Mouse (Mus musculus): ENCODE results near the gene Izumo1. TPM values are rescaled to one million over a fixed set of nuclear protein-coding genes. Genes with fewer than 3 reads are reported as not detected.
"Not testable (repeated sequence)": the region's sequence is repeated elsewhere in the genome, so short reads cannot be mapped to it uniquely, and the experiment has no call there.

Gene Izumo1
- polyA plus RNA-seq, 1 experiment, result 0.75 TPM

GRCm38 (mm10) chr7:45660746-45661478 is 39.3 kb downstream of the Izumo1 start:
- TF ChIP-seq CTCF (IDR thresholded peaks at IDR 0.05; ENCODE audit: borderline replicate concordance, control insufficient read depth, extremely low read depth, insufficient read depth, low read length, poor library complexity), result no peak
- TF ChIP-seq POLR2A (IDR thresholded peaks at IDR 0.05; ENCODE audit: control insufficient read depth, extremely low read depth, insufficient read depth, low read length, poor library complexity), result no peak
- no peak overlapping the region for H3K27ac ChIP-seq (ENCODE audit: control insufficient read depth, insufficient read depth, low read length)
- H3K36me3 ChIP-seq (ENCODE audit: control insufficient read depth, insufficient read depth, low read length), result no peaks in the 10 kb centered on the region
- no peaks in the 10 kb centered on the region for H3K27me3 ChIP-seq (ENCODE audit: control insufficient read depth, insufficient read depth, low read length)
- 65% methylated on average over 11 of the region's 11 CpGs for WGBS
- H3K4me3 ChIP-seq (ENCODE audit: control insufficient read depth, insufficient read depth, low read length), result no peak overlapping the region
- no peak for DNase-seq
- H3K4me1 ChIP-seq (replicated peaks; ENCODE audit: control insufficient read depth, insufficient read depth, low read length), result no peaks in the 10 kb centered on the region

GRCm38 (mm10) chr7:45661702-45662101 is 40.1 kb downstream of the Izumo1 start:
- WGBS, result 94% methylated on average over 6 of the region's 6 CpGs
- not testable (repeated sequence) for H3K4me3 ChIP-seq (ENCODE audit: control insufficient read depth, insufficient read depth, low read length); H3K27me3 ChIP-seq (ENCODE audit: control insufficient read depth, insufficient read depth, low read length); H3K36me3 ChIP-seq (ENCODE audit: control insufficient read depth, insufficient read depth, low read length); H3K4me1 ChIP-seq (replicated peaks; ENCODE audit: control insufficient read depth, insufficient read depth, low read length); DNase-seq; H3K27ac ChIP-seq (ENCODE audit: control insufficient read depth, insufficient read depth, low read length)

- Histone ChIP-seq H3K27me3 (ENCODE audit: control insufficient read depth, insufficient read depth, low read length) (no peaks in the 10 kb centered on the region), H3K4me1 (replicated peaks; ENCODE audit: control insufficient read depth, insufficient read depth, low read length) (no peaks in the 10 kb centered on the region), H3K4me3 (ENCODE audit: control insufficient read depth, insufficient read depth, low read length) (no peak overlapping the region), H3K27ac (ENCODE audit: control insufficient read depth, insufficient read depth, low read length) (no peak overlapping the region), H3K36me3 (ENCODE audit: control insufficient read depth, insufficient read depth, low read length) (no peaks in the 10 kb centered on the region)
- DNase-seq, result no peak
- WGBS, result 78% methylated on average over 13 of the region's 13 CpGs
- TF ChIP-seq POLR2A (IDR thresholded peaks at IDR 0.05; ENCODE audit: control insufficient read depth, extremely low read depth, insufficient read depth, low read length, poor library complexity), result no peak
These were observed 43.9 kb downstream of the Izumo1 start for GRCm38 (mm10) chr7:45665303-45666138.

GRCm38 (mm10) chr7:45666161-45666560 is 44.5 kb downstream of the Izumo1 start, which contains the start of gene Fut2:
Gene Fut2 (minus strand): TSS chr7:45666394.
- H3K27me3 ChIP-seq (ENCODE audit: control insufficient read depth, insufficient read depth, low read length), result no peaks in the 10 kb centered on the region
- DNase-seq, result no peak
- TF ChIP-seq CTCF (IDR thresholded peaks at IDR 0.05; ENCODE audit: borderline replicate concordance, control insufficient read depth, extremely low read depth, insufficient read depth, low read length, poor library complexity) (no peak), POLR2A (IDR thresholded peaks at IDR 0.05; ENCODE audit: control insufficient read depth, extremely low read depth, insufficient read depth, low read length, poor library complexity) (no peak)
- no peaks in the 10 kb centered on the region for H3K36me3 ChIP-seq (ENCODE audit: control insufficient read depth, insufficient read depth, low read length)
- H3K4me3 ChIP-seq (ENCODE audit: control insufficient read depth, insufficient read depth, low read length), result no peak within 1 kb of the TSS
- no peak within 1 kb of the TSS for H3K27ac ChIP-seq (ENCODE audit: control insufficient read depth, insufficient read depth, low read length)
- 83% methylated on average over 7 of the region's 7 CpGs for WGBS
- no peaks in the 10 kb centered on the region for H3K4me1 ChIP-seq (replicated peaks; ENCODE audit: control insufficient read depth, insufficient read depth, low read length)

GRCm38 (mm10) chr7:45667761-45668160 is 46.1 kb downstream of the Izumo1 start:
- Histone ChIP-seq H3K36me3 (ENCODE audit: control insufficient read depth, insufficient read depth, low read length) (no peaks in the 10 kb centered on the region), H3K4me3 (ENCODE audit: control insufficient read depth, insufficient read depth, low read length) (no peak overlapping the region), H3K4me1 (replicated peaks; ENCODE audit: control insufficient read depth, insufficient read depth, low read length) (no peaks in the 10 kb centered on the region), H3K27me3 (ENCODE audit: control insufficient read depth, insufficient read depth, low read length) (no peaks in the 10 kb centered on the region), H3K27ac (ENCODE audit: control insufficient read depth, insufficient read depth, low read length) (no peak overlapping the region)
- no peak for DNase-seq
- 89% methylated on average over 14 of the region's 14 CpGs for WGBS
- TF ChIP-seq CTCF (IDR thresholded peaks at IDR 0.05; ENCODE audit: borderline replicate concordance, control insufficient read depth, extremely low read depth, insufficient read depth, low read length, poor library complexity) (no peak), POLR2A (IDR thresholded peaks at IDR 0.05; ENCODE audit: control insufficient read depth, extremely low read depth, insufficient read depth, low read length, poor library complexity) (no peak)

GRCm38 (mm10) chr7:45668921-45669320 is 47.3 kb downstream of the Izumo1 start:
- Histone ChIP-seq H3K4me3 (ENCODE audit: control insufficient read depth, insufficient read depth, low read length) (no peak overlapping the region), H3K36me3 (ENCODE audit: control insufficient read depth, insufficient read depth, low read length) (no peaks in the 10 kb centered on the region), H3K4me1 (replicated peaks; ENCODE audit: control insufficient read depth, insufficient read depth, low read length) (no peaks in the 10 kb centered on the region), H3K27me3 (ENCODE audit: control insufficient read depth, insufficient read depth, low read length) (no peaks in the 10 kb centered on the region), H3K27ac (ENCODE audit: control insufficient read depth, insufficient read depth, low read length) (no peak overlapping the region)
- WGBS, result 98% methylated on average over 9 of the region's 9 CpGs
- no peak for TF ChIP-seq CTCF (IDR thresholded peaks at IDR 0.05; ENCODE audit: borderline replicate concordance, control insufficient read depth, extremely low read depth, insufficient read depth, low read length, poor library complexity)
- no peak for TF ChIP-seq POLR2A (IDR thresholded peaks at IDR 0.05; ENCODE audit: control insufficient read depth, extremely low read depth, insufficient read depth, low read length, poor library complexity)
- DNase-seq, result no peak

Measured in thymus, adult 2 months (tissue).